Mouse (Mus musculus) neural tube, embryonic 15.5 days (tissue): ENCODE data around the gene B3galt2. TPM values are rescaled to one million over a fixed set of nuclear protein-coding genes. Genes with fewer than 3 reads are reported as not detected.
"Not testable (repeated sequence)": the region's sequence is repeated elsewhere in the genome, so short reads cannot be mapped to it uniquely, and the experiment has no call there.

ENCODE experiments used
- ATAC-seq: fragments of 200-750 bp; cut with Nextera tagmentation; 2 replicates; pipeline ENCODE4 v1.8.0; 2017; ENCODE audit warnings: mild to moderate bottlenecking, moderate TSS enrichment, moderate library complexity; ENCODE audit not compliant: low FRiP score
- H3K27ac ChIP-seq: fragments of 300-500 bp; sonication (generic); replicated peaks from 2 replicates; pipeline ENCODE4 v1.5.1; 2015; ENCODE audit warnings: mild to moderate bottlenecking, inconsistent platforms
- H3K27me3 ChIP-seq: fragments of 300-500 bp; sonication (generic); replicated peaks from 2 replicates; pipeline ENCODE4 v1.6.1; 2015; ENCODE audit warnings: inconsistent platforms
- H3K36me3 ChIP-seq: fragments of 300-500 bp; sonication (generic); 2 replicates; pipeline ENCODE4 v1.6.1; 2015; ENCODE audit warnings: inconsistent platforms
- H3K4me1 ChIP-seq: fragments of 300-500 bp; sonication (generic); 2 replicates; pipeline ENCODE4 v1.6.1; 2015; ENCODE audit warnings: inconsistent platforms
- H3K4me2 ChIP-seq: fragments of 300-500 bp; sonication (generic); 2 replicates; pipeline ENCODE4 v1.6.1; 2015; ENCODE audit warnings: inconsistent platforms, mild to moderate bottlenecking, moderate library complexity
- H3K4me3 ChIP-seq: fragments of 300-500 bp; sonication (generic); replicated peaks from 2 replicates; pipeline ENCODE4 v1.5.1; 2015; ENCODE audit warnings: mild to moderate bottlenecking, inconsistent platforms
- H3K9ac ChIP-seq: fragments of 300-500 bp; sonication (generic); replicated peaks from 2 replicates; pipeline ENCODE4 v1.6.1; 2015; ENCODE audit warnings: mild to moderate bottlenecking, inconsistent platforms
- H3K9me3 ChIP-seq: fragments of 300-500 bp; sonication (generic); replicated peaks from 2 replicates; pipeline ENCODE4 v1.6.1; 2016; ENCODE audit warnings: inconsistent platforms
- WGBS: fragments of 180-500 bp; shearing (Covaris S2); methylation state at CpG from one replicate; pipeline ENCODE4 v1.1.7; 2015; ENCODE audit warnings: mixed read lengths; 5-methylcytosine and 5-hydroxymethylcytosine counted together
- polyA plus RNA-seq: library from polyadenylated mRNA; unstranded; fragments of >200 nt; fragmentation: Nextera tagmentation; extraction: Ambion mirVana; gene quantifications from 2 replicates; pipeline ENCODE4 v1.2.1, GENCODE M21; 2015

B3galt2 gene
- polyA plus RNA-seq, 1 experiment from 2014 or later = 7.4 TPM

- Histone ChIP-seq H3K4me3 (peak overlapping the region; percentile 14), H3K36me3 (peaks cover 4% of the 10 kb centered on the region; the same call in 1 of the 2 replicates), H3K27ac (no peak overlapping the region), H3K27me3 (no peaks in the 10 kb centered on the region), H3K9ac (no peak overlapping the region), H3K4me1 (peaks cover 13% of the 10 kb centered on the region), H3K9me3 (no peaks in the 10 kb centered on the region), H3K4me2 (peak overlapping the region; percentile 44)
- WGBS = 43% methylated on average over 4 of the region's 4 CpGs
- no peak for ATAC-seq
These were observed 4.9 kb downstream of the B3galt2 start for GRCm38 (mm10) chr1:143645386-143645785.

- H3K36me3 ChIP-seq = peaks cover 7% of the 10 kb centered on the region; the same call in 1 of the 2 replicates
- H3K27ac ChIP-seq = no peak overlapping the region
- no peaks in the 10 kb centered on the region for H3K27me3 ChIP-seq
- H3K9ac ChIP-seq = no peak overlapping the region
- ATAC-seq = no peak
- no peak overlapping the region for H3K4me3 ChIP-seq
- peak overlapping the region; percentile 44 for H3K4me2 ChIP-seq
- H3K9me3 ChIP-seq = no peaks in the 10 kb centered on the region
- 78% methylated on average over 4 of the region's 4 CpGs for WGBS
- peaks cover 13% of the 10 kb centered on the region for H3K4me1 ChIP-seq
These were observed 5.8 kb downstream of the B3galt2 start for GRCm38 (mm10) chr1:143646219-143646618.

GRCm38 (mm10) chr1:143650317-143650716 is 9.9 kb downstream of the B3galt2 start:
- H3K36me3 ChIP-seq = peaks cover 15% of the 10 kb centered on the region; the same call in 1 of the 2 replicates
- H3K27me3 ChIP-seq = no peaks in the 10 kb centered on the region
- ATAC-seq = no peak
- no peak overlapping the region for H3K27ac ChIP-seq
- H3K4me1 ChIP-seq = peaks cover 11% of the 10 kb centered on the region
- no peak overlapping the region for H3K4me2 ChIP-seq
- H3K9me3 ChIP-seq = no peaks in the 10 kb centered on the region
- no peak overlapping the region for H3K4me3 ChIP-seq
- 96% methylated on average over 2 of the region's 2 CpGs for WGBS
- no peak overlapping the region for H3K9ac ChIP-seq

- 95% methylated on average over 3 of the region's 3 CpGs for WGBS
- H3K4me1 ChIP-seq = no peaks in the 10 kb centered on the region
- ATAC-seq = no peak
These were observed 13.2 kb downstream of the B3galt2 start for GRCm38 (mm10) chr1:143653646-143654045.

GRCm38 (mm10) chr1:143663197-143663596 is 22.7 kb downstream of the B3galt2 start:
- ATAC-seq = no peak
- no peak overlapping the region for H3K4me2 ChIP-seq
- H3K27me3 ChIP-seq = no peaks in the 10 kb centered on the region
- peaks cover 14% of the 10 kb centered on the region for H3K36me3 ChIP-seq
- H3K27ac ChIP-seq = no peak overlapping the region
- H3K9me3 ChIP-seq = no peaks in the 10 kb centered on the region
- H3K9ac ChIP-seq = no peak overlapping the region
- WGBS = 94% methylated on average over 2 of the region's 2 CpGs
- H3K4me1 ChIP-seq = no peaks in the 10 kb centered on the region
- no peak overlapping the region for H3K4me3 ChIP-seq

More at GRCm38 (mm10) chr1:143653646-143654045, 13.2 kb downstream of the B3galt2 start:
- Histone ChIP-seq H3K9ac (no peak overlapping the region), H3K4me2 (no peak overlapping the region), H3K4me3 (no peak overlapping the region), H3K27ac (no peak overlapping the region), H3K9me3 (no peaks in the 10 kb centered on the region), H3K36me3 (peaks cover 15% of the 10 kb centered on the region; the same call in 1 of the 2 replicates), H3K27me3 (no peaks in the 10 kb centered on the region)

GRCm38 (mm10) chr1:143664786-143665185 is 24.3 kb downstream of the B3galt2 start:
- not testable (repeated sequence) for H3K4me3 ChIP-seq, H3K27ac ChIP-seq, ATAC-seq, H3K9ac ChIP-seq, H3K27me3 ChIP-seq, H3K4me1 ChIP-seq, H3K9me3 ChIP-seq, H3K4me2 ChIP-seq
- peaks cover 16% of the 10 kb centered on the region for H3K36me3 ChIP-seq
- WGBS = 93% methylated on average over 4 of the region's 4 CpGs

DNA sequence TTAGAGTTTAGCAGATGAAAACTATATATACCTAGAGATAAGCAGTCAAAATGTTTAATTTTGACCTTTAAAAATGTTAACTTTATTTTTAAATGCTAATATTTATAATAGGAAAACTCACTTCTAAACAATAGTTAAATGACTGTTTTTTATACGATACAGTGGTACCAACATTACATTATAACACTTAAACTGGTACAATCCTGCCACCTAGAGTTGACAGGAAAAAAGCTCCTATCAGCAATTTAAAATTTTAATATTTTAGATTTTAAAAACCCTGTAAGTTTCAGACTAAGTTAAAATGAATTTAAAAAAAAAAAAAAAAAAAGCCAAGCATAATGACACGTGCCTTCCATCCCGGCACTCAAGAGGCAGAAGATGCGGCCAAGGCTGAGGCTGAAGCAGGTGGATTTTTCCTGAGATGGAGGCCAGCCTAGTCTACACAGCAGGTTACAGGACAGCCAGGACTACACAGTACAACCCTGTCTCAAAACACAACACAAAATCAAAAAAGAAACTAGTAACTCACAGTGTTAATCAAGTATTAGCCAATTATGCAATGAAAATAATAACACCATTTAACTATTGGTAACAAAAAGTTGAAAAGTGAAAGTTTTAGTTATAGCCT is 35.4 kb downstream of the B3galt2 start:
- Histone ChIP-seq H3K4me1 (no peaks in the 10 kb centered on the region), H3K9ac (no peak overlapping the region), H3K4me3 (no peak overlapping the region), H3K4me2 (no peak overlapping the region), H3K9me3 (no peaks in the 10 kb centered on the region), H3K36me3 (peaks cover 12% of the 10 kb centered on the region), H3K27me3 (no peaks in the 10 kb centered on the region), H3K27ac (no peak overlapping the region)
- ATAC-seq = no peak
- WGBS = 80% methylated on average over 4 of the region's 4 CpGs

DNA sequence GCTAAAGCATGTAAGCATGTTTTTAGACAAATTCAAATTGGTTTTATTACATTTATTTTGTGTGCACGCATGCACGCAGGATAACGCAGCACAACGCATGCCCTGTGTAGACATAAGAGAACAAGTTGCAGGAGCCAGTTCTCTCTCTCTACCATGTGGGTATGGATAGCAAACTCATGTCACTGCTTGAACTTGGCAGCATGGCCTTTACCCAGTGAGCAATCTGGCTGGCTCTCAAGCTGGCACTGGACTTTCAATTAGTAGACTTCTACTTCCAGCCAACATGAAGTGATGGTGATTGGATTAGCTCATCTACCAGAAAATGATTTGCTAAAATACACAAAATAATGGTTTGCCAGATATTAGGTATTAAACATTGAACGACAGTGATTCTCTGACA is 40.6 kb downstream of the B3galt2 start:
- Histone ChIP-seq H3K36me3 (peaks cover 21% of the 10 kb centered on the region), H3K4me1 (no peaks in the 10 kb centered on the region), H3K9ac (no peak overlapping the region), H3K27ac (no peak overlapping the region), H3K4me3 (no peak overlapping the region), H3K27me3 (no peaks in the 10 kb centered on the region), H3K9me3 (no peaks in the 10 kb centered on the region), H3K4me2 (no peak overlapping the region)
- WGBS = 97% methylated on average over 5 of the region's 5 CpGs
- no peak for ATAC-seq

- Histone ChIP-seq H3K27ac (no peak overlapping the region), H3K9me3 (no peaks in the 10 kb centered on the region), H3K36me3 (peaks cover 26% of the 10 kb centered on the region), H3K4me3 (no peak overlapping the region), H3K4me2 (no peak overlapping the region), H3K4me1 (no peaks in the 10 kb centered on the region), H3K9ac (no peak overlapping the region), H3K27me3 (no peaks in the 10 kb centered on the region)
- WGBS = 90% methylated on average over 3 of the region's 3 CpGs
- no peak for ATAC-seq
These were observed 44.4 kb downstream of the B3galt2 start for GRCm38 (mm10) chr1:143684849-143685248.

- WGBS = under 1% methylated on average over 13 of the region's 13 CpGs
- no peak for ATAC-seq
- Histone ChIP-seq H3K4me1 (peaks cover 22% of the 10 kb centered on the region), H3K27me3 (no peaks in the 10 kb centered on the region), H3K9me3 (no peaks in the 10 kb centered on the region), H3K9ac (peak overlapping the region; percentile 91), H3K36me3 (0 out of 2 replicates have a peak, but pooled peaks cover 4% of the 10 kb centered on the region), H3K27ac (peak overlapping the region; percentile 95; the same call in 1 of the 2 replicates), H3K4me2 (peak overlapping the region; percentile 61), H3K4me3 (peak overlapping the region; percentile 88)
These were observed 61.3 kb downstream of the B3galt2 start for GRCm38 (mm10) chr1:143701736-143702135.

- Histone ChIP-seq H3K4me3 (peak overlapping the region; percentile 88), H3K4me2 (peak overlapping the region; percentile 61), H3K9me3 (no peaks in the 10 kb centered on the region), H3K36me3 (0 out of 2 replicates have a peak, but pooled peaks cover under 1% of the 10 kb centered on the region), H3K4me1 (peaks cover 22% of the 10 kb centered on the region), H3K27ac (peak overlapping the region; percentile 95), H3K27me3 (no peaks in the 10 kb centered on the region), H3K9ac (peak overlapping the region; percentile 91)
- WGBS = under 1% methylated on average over 38 of the region's 48 CpGs
- peak; percentile 79 for ATAC-seq
These were observed 61.8 kb downstream of the B3galt2 start for GRCm38 (mm10) chr1:143702141-143702740.

GRCm38 (mm10) chr1:143702741-143703262 is 62.3 kb downstream of the B3galt2 start, which contains the start of gene Cdc73:
TSS of gene Cdc73 (minus strand) at chr1:143702893.
- peak within 1 kb of the TSS; percentile 91 for H3K9ac ChIP-seq
- peak; percentile 99 for ATAC-seq
- peak within 1 kb of the TSS; percentile 95 for H3K27ac ChIP-seq
- under 1% methylated on average over 69 of the region's 74 CpGs for WGBS
- H3K27me3 ChIP-seq = no peaks in the 10 kb centered on the region
- peak within 1 kb of the TSS; percentile 88 for H3K4me3 ChIP-seq
- no peaks in the 10 kb centered on the region for H3K9me3 ChIP-seq
- no peaks in the 10 kb centered on the region for H3K36me3 ChIP-seq
- H3K4me2 ChIP-seq = peak within 1 kb of the TSS; percentile 61
- peaks cover 22% of the 10 kb centered on the region for H3K4me1 ChIP-seq
